Mouse (Mus musculus) ovary, postnatal 10 days (tissue): ENCODE measurements around the gene Slc5a8.

Experiments
- DNase-seq: peaks from one replicate; pipeline ENCODE4 v3.0.0; 2022; ENCODE audit warnings: low spot score

Gene Slc5a8

GRCm38 (mm10) chr10:88885632-88886090, at the start of gene Slc5a8:
Slc5a8 (plus strand) TSS chr10:88885992.
- no peak for DNase-seq

- DNase-seq: no peak
Measured at GRCm38 (mm10) chr10:88848876-88849476, 36.8 kb upstream of the Slc5a8 start.

DNA sequence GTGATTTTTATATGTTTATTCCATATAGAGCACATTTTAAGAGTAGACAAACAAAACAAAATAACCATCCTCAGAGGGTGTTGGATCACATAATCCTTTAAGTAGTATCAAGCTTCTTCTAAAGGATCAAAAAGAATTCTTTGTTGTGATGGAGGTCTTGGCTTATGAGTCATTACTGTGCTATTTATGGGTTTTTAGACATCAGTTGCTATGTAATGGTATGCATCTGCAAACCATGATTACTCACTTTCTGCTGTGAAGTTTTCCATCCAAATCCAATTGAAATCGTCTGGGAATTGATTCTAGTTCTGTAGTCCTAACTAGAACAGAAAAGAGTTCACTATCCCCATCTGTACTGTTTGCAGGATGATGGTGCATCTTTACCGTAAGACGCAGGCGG, 35.8 kb upstream of the Slc5a8 start:
- DNase-seq: no peak

DNA sequence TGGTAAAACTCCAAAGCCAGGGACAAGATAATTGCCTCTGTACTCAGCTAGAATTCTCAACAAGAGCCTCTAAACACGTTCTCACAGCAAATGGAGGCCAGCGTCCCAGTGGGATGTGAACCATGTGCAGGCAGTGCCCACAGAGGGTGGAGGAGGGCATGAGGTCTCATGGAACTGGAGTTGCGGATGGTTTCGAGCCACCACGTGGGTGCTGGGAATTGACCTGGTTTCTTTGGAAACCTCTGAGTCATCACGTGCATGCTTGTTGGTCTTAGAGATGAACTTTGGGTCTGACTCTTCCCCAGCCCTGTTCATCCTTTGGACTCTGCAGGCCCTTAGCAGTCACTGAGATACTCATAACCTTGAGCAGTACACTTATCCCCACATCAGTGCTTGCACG, 32.5 kb upstream of the Slc5a8 start:
- DNase-seq: no peak

GRCm38 (mm10) chr10:88860911-88861310, 24.9 kb upstream of the Slc5a8 start:
- no peak for DNase-seq

DNA sequence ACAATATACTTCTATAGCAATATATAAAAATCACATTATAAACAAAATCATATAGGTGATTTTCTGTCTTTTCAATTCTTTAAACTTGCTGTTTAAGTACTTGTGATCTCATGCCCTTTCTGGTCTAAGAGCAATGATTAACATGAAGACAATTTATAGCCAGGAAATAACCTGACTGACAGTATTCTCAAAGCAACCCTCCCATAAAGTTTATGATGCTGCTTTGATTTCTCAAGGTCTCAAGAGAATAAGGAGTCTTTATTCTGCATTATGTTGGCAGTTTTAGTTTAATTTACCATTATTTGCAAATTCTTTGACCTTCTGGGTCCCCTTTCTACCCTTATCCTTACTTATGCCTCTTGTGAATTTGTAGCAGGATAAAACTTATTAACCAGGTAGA, 24.4 kb upstream of the Slc5a8 start:
- no peak for DNase-seq

GRCm38 (mm10) chr10:88862293-88862692, 23.5 kb upstream of the Slc5a8 start:
- no peak for DNase-seq

- no peak for DNase-seq
Measured at GRCm38 (mm10) chr10:88866017-88866416, 19.8 kb upstream of the Slc5a8 start.

DNA sequence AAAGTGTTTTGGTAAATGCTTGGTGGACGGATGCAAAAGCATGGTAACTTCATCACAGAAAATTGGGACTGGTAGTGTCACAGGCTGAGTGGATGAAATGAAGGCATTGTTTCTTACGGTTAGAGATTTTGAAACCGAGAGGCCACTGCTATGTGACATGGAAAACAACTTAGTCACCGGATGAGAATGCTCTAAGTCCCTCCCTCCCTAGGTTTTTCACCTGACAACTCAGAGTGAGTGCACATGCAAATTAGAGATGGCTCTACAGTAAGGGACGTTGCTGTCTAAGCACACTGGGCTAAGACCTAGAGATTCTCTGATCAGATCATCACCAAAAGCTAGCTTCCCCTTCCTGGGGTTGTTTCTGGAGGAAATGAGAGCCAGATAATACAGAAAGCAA, 10.9 kb upstream of the Slc5a8 start:
- DNase-seq: no peak

DNA sequence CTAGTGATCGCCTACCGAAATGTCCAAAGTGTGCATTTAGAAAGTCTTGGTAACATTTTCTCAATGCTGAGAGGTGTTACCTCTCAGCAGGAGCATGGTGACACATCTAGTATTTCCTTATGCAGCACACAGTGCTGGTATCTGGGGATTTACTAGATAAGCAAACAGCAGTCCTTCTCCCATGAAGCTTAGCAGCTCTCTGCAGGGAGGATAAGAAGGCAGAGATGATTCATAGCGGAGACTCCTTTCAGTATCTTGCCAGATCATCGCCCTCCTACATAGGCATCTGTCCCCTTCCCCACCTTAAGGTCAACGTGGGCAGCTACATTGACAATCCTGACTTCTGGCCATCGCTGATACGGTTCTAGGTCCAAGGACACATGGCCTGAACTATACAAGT, 8.4 kb upstream of the Slc5a8 start:
- no peak for DNase-seq

- no peak for DNase-seq
Measured at GRCm38 (mm10) chr10:88883721-88884120, 2.1 kb upstream of the Slc5a8 start.

GRCm38 (mm10) chr10:88884836-88885235, 956 bp upstream of the Slc5a8 start:
- no peak for DNase-seq

GRCm38 (mm10) chr10:88886114-88886513, 322 bp downstream of the Slc5a8 start:
- no peak for DNase-seq

GRCm38 (mm10) chr10:88888376-88888775, 2.6 kb downstream of the Slc5a8 start:
- DNase-seq: no peak

DNA sequence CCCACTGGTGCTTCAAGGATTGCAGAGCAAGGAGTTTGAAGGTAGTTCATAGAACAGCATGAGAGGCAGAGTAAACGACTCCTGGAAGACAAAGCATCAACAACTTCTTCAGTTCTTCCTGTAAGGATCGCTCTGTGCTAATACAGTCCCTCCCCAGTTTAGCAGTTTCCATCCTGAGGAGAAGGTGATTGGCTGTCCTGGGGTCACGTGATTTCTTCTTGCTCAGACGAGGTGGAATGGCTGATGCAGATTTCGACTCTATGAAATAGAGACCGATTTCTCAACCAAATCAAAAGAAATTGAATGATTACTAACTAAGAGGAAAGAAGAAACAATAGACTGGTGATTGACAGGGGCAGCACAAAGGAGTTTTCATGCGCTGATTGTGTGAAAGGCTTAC, 5.6 kb downstream of the Slc5a8 start:
- no peak for DNase-seq

GRCm38 (mm10) chr10:88892560-88893087, 6.8 kb downstream of the Slc5a8 start:
- no peak for DNase-seq

DNA sequence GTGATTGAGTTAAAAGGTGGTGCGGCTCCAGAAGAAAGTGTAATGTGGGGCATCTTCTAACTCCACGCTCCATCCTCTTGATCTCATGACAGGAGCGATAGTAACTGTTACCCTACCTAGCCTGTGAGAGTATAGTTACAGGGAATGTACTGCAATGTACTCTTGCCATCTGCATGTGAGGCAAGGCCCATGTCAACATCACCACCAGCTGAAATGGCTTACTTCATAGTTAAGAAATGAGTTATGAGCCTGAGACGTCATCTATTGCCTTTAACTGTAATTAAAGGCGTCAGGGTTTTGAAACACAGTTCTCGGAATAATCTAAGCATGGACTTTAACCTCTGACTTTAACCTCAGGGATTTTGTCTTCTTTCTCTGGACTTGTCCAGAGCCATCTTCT, 11.2 kb downstream of the Slc5a8 start:
- no peak for DNase-seq

GRCm38 (mm10) chr10:88949649-88950296, 64.0 kb downstream of the Slc5a8 start:
- DNase-seq: no peak

- no peak for DNase-seq
Measured at GRCm38 (mm10) chr10:88950297-88950653, 64.5 kb downstream of the Slc5a8 start.

- no peak for DNase-seq
Measured at GRCm38 (mm10) chr10:88960791-88961190, 75.0 kb downstream of the Slc5a8 start.

DNA sequence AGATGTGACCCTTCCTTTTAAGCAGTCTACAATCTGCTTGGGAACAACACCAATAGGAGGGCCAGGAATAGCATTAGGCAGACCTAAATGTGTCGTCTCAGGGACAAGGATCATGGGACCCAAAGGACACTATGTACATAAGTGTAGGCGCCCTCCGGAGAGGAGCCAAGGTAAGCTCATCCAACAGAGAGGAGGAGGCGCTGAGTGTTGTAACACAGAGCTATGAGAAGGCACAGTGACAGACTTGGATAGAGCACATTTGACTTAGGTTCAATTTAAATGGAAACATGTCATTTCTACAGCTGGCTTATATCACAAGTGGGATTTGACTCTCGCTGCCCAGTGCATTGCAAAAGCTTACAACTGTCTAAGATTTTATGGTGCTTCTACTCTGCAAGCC, 82.8 kb downstream of the Slc5a8 start:
- DNase-seq: no peak

DNA sequence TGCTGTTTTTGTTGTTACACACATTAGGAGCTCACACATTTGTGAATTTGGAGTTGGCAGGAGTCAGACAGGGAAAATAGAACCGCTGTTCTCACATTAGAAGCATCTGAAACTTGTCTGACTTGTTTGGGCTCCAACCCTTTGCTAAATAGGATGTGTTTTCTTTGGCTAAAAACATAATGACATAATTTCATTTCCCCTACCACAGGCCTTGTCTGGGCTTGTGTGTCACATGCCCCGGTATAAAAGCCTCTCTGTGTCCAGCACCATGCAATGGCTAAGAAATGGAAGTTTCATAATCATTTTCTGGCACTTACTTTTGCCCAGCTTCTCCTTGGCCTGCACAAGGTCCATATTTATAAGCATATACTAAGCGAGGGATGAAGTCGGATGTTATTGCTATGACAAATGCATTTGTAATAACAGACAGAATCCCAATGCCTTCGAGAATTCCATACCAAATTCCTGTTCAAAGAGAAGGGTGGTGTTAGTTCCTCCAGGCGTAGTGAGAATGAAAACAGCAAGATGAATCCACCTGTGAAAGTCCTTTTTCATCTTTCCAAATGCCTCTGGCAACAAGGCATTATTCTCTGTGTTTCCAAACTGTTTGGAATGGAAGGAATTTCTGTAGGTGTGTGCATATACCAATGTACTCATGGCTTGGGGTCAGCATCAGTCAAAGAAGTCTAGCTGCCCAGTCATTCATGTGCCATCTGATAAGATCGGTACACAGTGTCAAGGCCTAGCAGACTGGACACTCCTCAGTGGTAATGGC, 85.3 kb downstream of the Slc5a8 start:
- DNase-seq: no peak

- DNase-seq: no peak
Measured at GRCm38 (mm10) chr10:88978932-88979331, 93.1 kb downstream of the Slc5a8 start.
